Mouse (Mus musculus): ENCODE data around the gene Twist2.

Gene Twist2

GRCm38 (mm10) chr1:91873572-91874285 is 72.5 kb downstream of the Twist2 start:
- DNase-seq (ENCODE audit: inconsistent ontology term), result no peak

GRCm38 (mm10) chr1:91874633-91875032 is 73.4 kb downstream of the Twist2 start:
- peak; percentile 58 for DNase-seq (ENCODE audit: inconsistent ontology term)

GRCm38 (mm10) chr1:91875042-91875720 is 73.9 kb downstream of the Twist2 start:
- DNase-seq (ENCODE audit: inconsistent ontology term), result no peak

- DNase-seq (ENCODE audit: inconsistent ontology term), result no peak
Observed at GRCm38 (mm10) chr1:91878696-91879095, 77.4 kb downstream of the Twist2 start.

DNA sequence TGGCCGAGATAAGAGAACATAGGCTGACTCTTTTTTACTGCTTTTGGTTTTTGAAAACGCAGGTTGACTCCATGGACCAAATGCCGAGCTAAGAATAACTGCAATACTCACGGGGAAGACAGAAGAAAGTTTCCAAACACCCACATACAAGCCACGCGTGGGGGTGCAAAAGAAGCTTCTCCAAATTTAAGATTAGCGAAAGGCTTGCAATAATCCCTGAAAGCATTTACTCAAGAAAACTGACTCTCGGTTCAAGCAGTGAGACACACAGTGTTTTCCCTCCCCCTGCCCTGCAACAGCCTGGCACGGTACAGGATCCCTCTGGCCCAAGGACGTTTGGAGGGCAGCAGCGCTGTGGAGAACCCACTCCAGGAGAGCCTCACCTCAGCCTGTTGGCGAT is 78.9 kb downstream of the Twist2 start:
- DNase-seq (ENCODE audit: inconsistent ontology term), result no peak

- no peak for DNase-seq (ENCODE audit: inconsistent ontology term)
Observed at GRCm38 (mm10) chr1:91880899-91881298, 79.6 kb downstream of the Twist2 start.

GRCm38 (mm10) chr1:91883115-91883514 is 81.9 kb downstream of the Twist2 start:
- DNase-seq (ENCODE audit: inconsistent ontology term), result no peak

- no peak for DNase-seq (ENCODE audit: inconsistent ontology term)
Observed at GRCm38 (mm10) chr1:91893598-91893997, 92.3 kb downstream of the Twist2 start.

DNA sequence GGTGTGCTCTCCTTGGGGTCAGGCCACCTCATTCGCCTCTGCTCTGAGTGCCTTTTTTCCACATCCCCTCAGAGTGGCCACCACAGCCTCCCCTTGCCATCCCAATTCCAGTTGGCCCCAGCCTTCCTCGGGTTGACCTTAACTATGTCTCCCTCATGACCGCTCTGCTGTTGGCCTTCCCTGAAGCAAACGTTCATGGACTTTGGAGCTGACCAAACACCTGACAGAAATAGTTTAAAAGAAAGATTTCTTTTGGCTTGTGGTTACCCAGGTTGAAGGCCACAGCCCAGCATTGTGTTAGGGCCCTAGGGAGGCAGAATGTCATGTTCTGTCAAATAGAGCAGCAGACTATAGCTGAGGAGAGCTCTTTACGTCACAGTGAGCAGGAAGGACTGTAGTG is 93.0 kb downstream of the Twist2 start:
- DNase-seq (ENCODE audit: inconsistent ontology term), result no peak

DNA sequence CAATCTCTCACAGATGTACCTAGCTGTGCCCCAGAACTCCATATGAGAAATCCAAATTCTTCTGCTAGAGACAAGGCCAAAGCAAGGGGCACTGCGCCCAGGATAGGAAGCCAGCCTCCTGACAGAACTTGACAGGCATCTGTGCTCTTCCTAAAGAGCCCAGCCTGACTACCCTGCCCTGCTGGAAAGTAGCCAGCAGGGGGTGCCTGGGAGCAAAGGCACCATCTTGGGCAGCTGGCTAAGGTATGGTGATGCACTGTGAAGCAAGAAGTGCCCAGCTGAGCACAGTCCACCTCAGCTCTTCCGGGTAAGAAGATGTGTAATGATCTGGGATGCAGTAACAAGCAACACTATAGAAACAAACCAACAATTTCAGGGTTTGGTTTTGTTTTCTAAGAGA is 95.8 kb downstream of the Twist2 start:
- DNase-seq (ENCODE audit: inconsistent ontology term), result no peak
